Mouse (Mus musculus): Measurements from ENCODE around the gene Prdx2. TPM values are rescaled to one million over a fixed set of nuclear protein-coding genes. Genes with fewer than 3 reads are reported as not detected.
A peak's percentile ranks its signal among the peaks of the same experiment; 100 is the strongest.

Prdx2 gene
- polyA plus RNA-seq, 1 experiment from 2014 or later = 590 TPM

- no peak for ATAC-seq
- peak overlapping the region; percentile 44 for H3K9ac ChIP-seq (ENCODE audit: low read depth, low read length)
- peaks cover 60% of the 10 kb centered on the region for H3K4me1 ChIP-seq (ENCODE audit: control insufficient read depth, insufficient read depth, low read length)
Measured at GRCm38 (mm10) chr8:84982499-84983011, 13.2 kb downstream of the Prdx2 start.

GRCm38 (mm10) chr8:84984294-84985048 is 15.1 kb downstream of the Prdx2 start:
- peak; percentile 4; the same call in 1 of the 2 replicates for ATAC-seq
- peak overlapping the region; percentile 95 for H3K27ac ChIP-seq (ENCODE audit: low read length)
- H3K4me1 ChIP-seq (ENCODE audit: control insufficient read depth, insufficient read depth, low read length) = peaks cover 62% of the 10 kb centered on the region
- 0 out of 2 replicates have a peak, but pooled peaks cover 2% of the 10 kb centered on the region for H3K27me3 ChIP-seq (replicated peaks; ENCODE audit: control insufficient read depth, insufficient read depth, low read length)
- 8% methylated on average over 16 of the region's 16 CpGs for WGBS
- H3K36me3 ChIP-seq (ENCODE audit: control insufficient read depth, insufficient read depth, low read length) = no peaks in the 10 kb centered on the region
- no peaks in the 10 kb centered on the region for H3K9me3 ChIP-seq (ENCODE audit: control insufficient read depth, low read length)
- peak overlapping the region; percentile 76 for H3K9ac ChIP-seq (ENCODE audit: low read depth, low read length)
- H3K4me2 ChIP-seq (ENCODE audit: low read depth, low read length) = peak overlapping the region; percentile 99
- H3K4me3 ChIP-seq (ENCODE audit: low read length) = peak overlapping the region; percentile 56

More at GRCm38 (mm10) chr8:84982499-84983011, 13.2 kb downstream of the Prdx2 start:
- Histone ChIP-seq H3K4me3 (ENCODE audit: low read length) (no peak overlapping the region), H3K9me3 (ENCODE audit: control insufficient read depth, low read length) (no peaks in the 10 kb centered on the region), H3K4me2 (ENCODE audit: low read depth, low read length) (no peak overlapping the region), H3K27me3 (replicated peaks; ENCODE audit: control insufficient read depth, insufficient read depth, low read length) (0 out of 2 replicates have a peak, but pooled peaks cover 2% of the 10 kb centered on the region), H3K36me3 (ENCODE audit: control insufficient read depth, insufficient read depth, low read length) (no peaks in the 10 kb centered on the region), H3K27ac (ENCODE audit: low read length) (peak overlapping the region; percentile 98)
- WGBS = 67% methylated on average over 3 of the region's 3 CpGs

GRCm38 (mm10) chr8:84985049-84985683 is 15.8 kb downstream of the Prdx2 start:
- H3K9me3 ChIP-seq (ENCODE audit: control insufficient read depth, low read length) = no peaks in the 10 kb centered on the region
- peaks cover 57% of the 10 kb centered on the region for H3K4me1 ChIP-seq (ENCODE audit: control insufficient read depth, insufficient read depth, low read length)

GRCm38 (mm10) chr8:84985684-84986378 is 16.4 kb downstream of the Prdx2 start:
- H3K9me3 ChIP-seq (ENCODE audit: control insufficient read depth, low read length) = no peaks in the 10 kb centered on the region
- H3K9ac ChIP-seq (ENCODE audit: low read depth, low read length) = peak overlapping the region; percentile 76
- H3K4me3 ChIP-seq (ENCODE audit: low read length) = peak overlapping the region; percentile 56
- H3K4me1 ChIP-seq (ENCODE audit: control insufficient read depth, insufficient read depth, low read length) = peaks cover 52% of the 10 kb centered on the region
- no peaks in the 10 kb centered on the region for H3K36me3 ChIP-seq (ENCODE audit: control insufficient read depth, insufficient read depth, low read length)
- WGBS = under 1% methylated on average over 53 of the region's 53 CpGs
- peak overlapping the region; percentile 99 for H3K4me2 ChIP-seq (ENCODE audit: low read depth, low read length)
- 0 out of 2 replicates have a peak, but pooled peaks cover 2% of the 10 kb centered on the region for H3K27me3 ChIP-seq (replicated peaks; ENCODE audit: control insufficient read depth, insufficient read depth, low read length)
- ATAC-seq = peak; percentile 45
- H3K27ac ChIP-seq (ENCODE audit: low read length) = peak overlapping the region; percentile 95

More at GRCm38 (mm10) chr8:84985049-84985683, 15.8 kb downstream of the Prdx2 start:
- H3K36me3 ChIP-seq (ENCODE audit: control insufficient read depth, insufficient read depth, low read length) = no peaks in the 10 kb centered on the region
- peak overlapping the region; percentile 56 for H3K4me3 ChIP-seq (ENCODE audit: low read length)
- peak overlapping the region; percentile 99 for H3K4me2 ChIP-seq (ENCODE audit: low read depth, low read length)
- ATAC-seq = no peak; the same call in 1 of the 2 replicates
- H3K27ac ChIP-seq (ENCODE audit: low read length) = peak overlapping the region; percentile 95
- 0 out of 2 replicates have a peak, but pooled peaks cover 2% of the 10 kb centered on the region for H3K27me3 ChIP-seq (replicated peaks; ENCODE audit: control insufficient read depth, insufficient read depth, low read length)
- WGBS = under 1% methylated on average over 23 of the region's 23 CpGs
- H3K9ac ChIP-seq (ENCODE audit: low read depth, low read length) = peak overlapping the region; percentile 76

GRCm38 (mm10) chr8:84986379-84986945 is 17.1 kb downstream of the Prdx2 start:
- Histone ChIP-seq H3K9ac (ENCODE audit: low read depth, low read length) (peak overlapping the region; percentile 76), H3K4me1 (ENCODE audit: control insufficient read depth, insufficient read depth, low read length) (peaks cover 52% of the 10 kb centered on the region)
- 28% methylated on average over 8 of the region's 8 CpGs for WGBS

GRCm38 (mm10) chr8:84987388-84987787 is 18.0 kb downstream of the Prdx2 start:
- WGBS = 81% methylated on average over 5 of the region's 5 CpGs
- Histone ChIP-seq H3K4me3 (ENCODE audit: low read length) (no peak overlapping the region), H3K9me3 (ENCODE audit: control insufficient read depth, low read length) (no peaks in the 10 kb centered on the region), H3K4me2 (ENCODE audit: low read depth, low read length) (no peak overlapping the region), H3K9ac (ENCODE audit: low read depth, low read length) (0 out of 2 replicates have a peak overlapping the region, but pooled peaks have one; percentile 2), H3K4me1 (ENCODE audit: control insufficient read depth, insufficient read depth, low read length) (peaks cover 44% of the 10 kb centered on the region), H3K36me3 (ENCODE audit: control insufficient read depth, insufficient read depth, low read length) (no peaks in the 10 kb centered on the region), H3K27me3 (replicated peaks; ENCODE audit: control insufficient read depth, insufficient read depth, low read length) (0 out of 2 replicates have a peak, but pooled peaks cover 2% of the 10 kb centered on the region), H3K27ac (ENCODE audit: low read length) (peak overlapping the region; percentile 95; the same call in 1 of the 2 replicates)
- ATAC-seq = no peak

More at GRCm38 (mm10) chr8:84986379-84986945, 17.1 kb downstream of the Prdx2 start:
- no peaks in the 10 kb centered on the region for H3K36me3 ChIP-seq (ENCODE audit: control insufficient read depth, insufficient read depth, low read length)
- H3K4me2 ChIP-seq (ENCODE audit: low read depth, low read length) = peak overlapping the region; percentile 99
- H3K4me3 ChIP-seq (ENCODE audit: low read length) = peak overlapping the region; percentile 56
- H3K9me3 ChIP-seq (ENCODE audit: control insufficient read depth, low read length) = no peaks in the 10 kb centered on the region
- H3K27me3 ChIP-seq (replicated peaks; ENCODE audit: control insufficient read depth, insufficient read depth, low read length) = 0 out of 2 replicates have a peak, but pooled peaks cover 2% of the 10 kb centered on the region
- no peak for ATAC-seq
- peak overlapping the region; percentile 95 for H3K27ac ChIP-seq (ENCODE audit: low read length)

GRCm38 (mm10) chr8:84987903-84988302 is 18.5 kb downstream of the Prdx2 start:
- ATAC-seq = no peak
- no peaks in the 10 kb centered on the region for H3K9me3 ChIP-seq (ENCODE audit: control insufficient read depth, low read length)
- H3K4me2 ChIP-seq (ENCODE audit: low read depth, low read length) = no peak overlapping the region
- H3K27me3 ChIP-seq (replicated peaks; ENCODE audit: control insufficient read depth, insufficient read depth, low read length) = 0 out of 2 replicates have a peak, but pooled peaks cover 2% of the 10 kb centered on the region
- H3K36me3 ChIP-seq (ENCODE audit: control insufficient read depth, insufficient read depth, low read length) = no peaks in the 10 kb centered on the region
- H3K27ac ChIP-seq (ENCODE audit: low read length) = no peak overlapping the region
- H3K9ac ChIP-seq (ENCODE audit: low read depth, low read length) = 0 out of 2 replicates have a peak overlapping the region, but pooled peaks have one; percentile 2
- peaks cover 42% of the 10 kb centered on the region for H3K4me1 ChIP-seq (ENCODE audit: control insufficient read depth, insufficient read depth, low read length)
- H3K4me3 ChIP-seq (ENCODE audit: low read length) = no peak overlapping the region
- WGBS = 71% methylated on average over 2 of the region's 2 CpGs

GRCm38 (mm10) chr8:84989311-84989731 is 19.9 kb downstream of the Prdx2 start:
- Histone ChIP-seq H3K9ac (ENCODE audit: low read depth, low read length) (peak overlapping the region; percentile 52; the same call in 1 of the 2 replicates), H3K9me3 (ENCODE audit: control insufficient read depth, low read length) (no peaks in the 10 kb centered on the region), H3K27ac (ENCODE audit: low read length) (peak overlapping the region; percentile 53), H3K36me3 (ENCODE audit: control insufficient read depth, insufficient read depth, low read length) (no peaks in the 10 kb centered on the region), H3K4me1 (ENCODE audit: control insufficient read depth, insufficient read depth, low read length) (peaks cover 34% of the 10 kb centered on the region), H3K4me2 (ENCODE audit: low read depth, low read length) (peak overlapping the region; percentile 73), H3K4me3 (ENCODE audit: low read length) (peak overlapping the region; percentile 65), H3K27me3 (replicated peaks; ENCODE audit: control insufficient read depth, insufficient read depth, low read length) (0 out of 2 replicates have a peak, but pooled peaks cover 2% of the 10 kb centered on the region)
- WGBS = 5% methylated on average over 15 of the region's 15 CpGs
- 0 out of 2 replicates have a peak, but pooled peaks have one; percentile 5 for ATAC-seq

All from intestine, embryonic 16.5 days (tissue).